Mouse (Mus musculus) mature B cell (primary cell): ENCODE measurements around the gene Hist1h2bj.
"Not testable (repeated sequence)": the region's sequence is repeated elsewhere in the genome, so short reads cannot be mapped to it uniquely, and the experiment has no call there.

Experiments
- in situ Hi-C: fragments of 300-500 bp; cut with MboI; formaldehyde crosslinking; loops from 2 replicates; pipeline ENCODE4 v1.14.3; 2019

Hist1h2bj gene

GRCm38 (mm10) chr13:22039364-22039763, 3.6 kb upstream of the Hist1h2bj start:
- in situ Hi-C loops: loop anchor here (10.0 kb wide), 4 partner anchors 215 to 1705 kb away; partner anchors contain the start of genes Hist1h2ac, Hist1h2bb, Hist1h2bc and Hist1h3c

GRCm38 (mm10) chr13:22039951-22040463, 3.0 kb upstream of the Hist1h2bj start:
- in situ Hi-C loops: loop anchor here (5.0 to 10.0 kb wide), 6 partner anchors 215 to 1705 kb away; partner anchors contain the start of genes Hist1h2ac, Hist1h2bb, Hist1h2bc and Hist1h3c

- in situ Hi-C loops: loop anchor here (5.0 to 10.0 kb wide), 2 partner anchors 1482 to 1574 kb away; no protein-coding TSS in a partner anchor
Observed at GRCm38 (mm10) chr13:22040464-22041141, 2.4 kb upstream of the Hist1h2bj start.

GRCm38 (mm10) chr13:22041142-22041536, 1.9 kb upstream of the Hist1h2bj start, which contains the start of gene Hist1h4i:
Gene Hist1h4i (minus strand): TSS chr13:22041362.
- in situ Hi-C loops: loop anchor here (5.0 to 10.0 kb wide), 2 partner anchors 1481 to 1574 kb away; no protein-coding TSS in a partner anchor

GRCm38 (mm10) chr13:22041651-22042567, 1.1 kb upstream of the Hist1h2bj start:
- in situ Hi-C loops: loop anchor here (5.0 to 10.0 kb wide), 2 partner anchors 1480 to 1573 kb away; no protein-coding TSS in a partner anchor

- in situ Hi-C loops: loop anchor here (5.0 to 10.0 kb wide), 2 partner anchors 1479 to 1571 kb away; no protein-coding TSS in a partner anchor
Observed at GRCm38 (mm10) chr13:22043503-22044431, 753 bp downstream of the Hist1h2bj start.

- in situ Hi-C loops: loop anchor here (5.0 to 10.0 kb wide), 2 partner anchors 1478 to 1570 kb away; no protein-coding TSS in a partner anchor
Observed at GRCm38 (mm10) chr13:22044432-22045155, 1.6 kb downstream of the Hist1h2bj start.

GRCm38 (mm10) chr13:22045311-22045710, 2.3 kb downstream of the Hist1h2bj start:
- in situ Hi-C loops: loop anchor here (10.0 kb wide), 1 partner anchor 1569 kb away; no protein-coding TSS in a partner anchor

GRCm38 (mm10) chr13:22049041-22049440, 6.0 kb downstream of the Hist1h2bj start:
- in situ Hi-C loops: loop anchor here (10.0 kb wide), 1 partner anchor 1566 kb away; no protein-coding TSS in a partner anchor

- in situ Hi-C loops: loop anchor here (10.0 kb wide), 2 partner anchors 1315 to 1565 kb away; partner anchors contain the start of gene Zfp322a
Observed at GRCm38 (mm10) chr13:22049737-22050440, 6.9 kb downstream of the Hist1h2bj start.

GRCm38 (mm10) chr13:22050591-22051522, 7.8 kb downstream of the Hist1h2bj start:
- in situ Hi-C loops: loop anchor here (10.0 kb wide), 1 partner anchor 1314 kb away; the partner anchor contains the start of gene Zfp322a

GRCm38 (mm10) chr13:22051523-22051859, 8.5 kb downstream of the Hist1h2bj start:
- in situ Hi-C loops: loop anchor here (10.0 kb wide), 1 partner anchor 1313 kb away; the partner anchor contains the start of gene Zfp322a

- in situ Hi-C loops: loop anchor here (10.0 kb wide), 1 partner anchor 1311 kb away; the partner anchor contains the start of gene Zfp322a
Observed at GRCm38 (mm10) chr13:22053754-22054153, 10.7 kb downstream of the Hist1h2bj start.

- in situ Hi-C loops: no loop called here
Observed at GRCm38 (mm10) chr13:22061422-22061821, 18.4 kb downstream of the Hist1h2bj start.

GRCm38 (mm10) chr13:22063468-22063867, 20.5 kb downstream of the Hist1h2bj start:
- in situ Hi-C loops: no loop called here

- in situ Hi-C loops: not testable (repeated sequence)
Observed at GRCm38 (mm10) chr13:22084140-22084539, 41.1 kb downstream of the Hist1h2bj start, which contains the start of gene Vmn1r188. Gene Vmn1r188 (plus strand): TSS chr13:22084440.
